Mouse (Mus musculus) hindbrain, embryonic 14.5 days (tissue): ENCODE results near the gene Usmg5. TPM values are rescaled to one million over a fixed set of nuclear protein-coding genes. Genes with fewer than 3 reads are reported as not detected.
A peak's percentile ranks its signal among the peaks of the same experiment; 100 is the strongest.

ENCODE experiments used
- ATAC-seq: fragments of 200-750 bp; cut with Nextera tagmentation; 2 replicates; pipeline ENCODE4 v1.8.0; 2017; ENCODE audit warnings: moderate number of reproducible peaks, mild to moderate bottlenecking, moderate TSS enrichment, moderate library complexity; ENCODE audit not compliant: low FRiP score
- DNase-seq: peaks from one replicate; pipeline ENCODE4 v3.0.0-alpha.2; 2015; ENCODE audit warnings: low spot score
- H3K27ac ChIP-seq: fragments of 300-500 bp; sonication (generic); 2 replicates; pipeline ENCODE4 v1.5.1; 2014; ENCODE audit warnings: mild to moderate bottlenecking, moderate library complexity
- H3K27me3 ChIP-seq: fragments of 300-500 bp; sonication (generic); 2 replicates; pipeline ENCODE4 v1.6.1; 2014; ENCODE audit warnings: mild to moderate bottlenecking, low read length, mixed read lengths; ENCODE audit not compliant: control insufficient read depth, insufficient read depth
- H3K36me3 ChIP-seq: fragments of 300-500 bp; sonication (generic); replicated peaks from 2 replicates; pipeline ENCODE4 v1.6.1; 2014; ENCODE audit not compliant: control insufficient read depth, insufficient read depth
- H3K4me1 ChIP-seq: fragments of 300-500 bp; sonication (generic); replicated peaks from 2 replicates; pipeline ENCODE4 v1.6.1; 2014; ENCODE audit warnings: antibody characterized with exemption, low read length, mixed read lengths; ENCODE audit not compliant: control insufficient read depth, insufficient read depth
- H3K4me2 ChIP-seq: fragments of 300-500 bp; sonication (generic); replicated peaks from 2 replicates; pipeline ENCODE4 v1.6.1; 2014; ENCODE audit warnings: mild to moderate bottlenecking, moderate library complexity
- H3K4me3 ChIP-seq: fragments of 300-500 bp; sonication (generic); replicated peaks from 2 replicates; pipeline ENCODE4 v1.5.1; 2014; ENCODE audit warnings: mild to moderate bottlenecking, low read length
- H3K9ac ChIP-seq: fragments of 300-500 bp; sonication (generic); 2 replicates; pipeline ENCODE4 v1.6.1; 2014
- H3K9me3 ChIP-seq: fragments of 300-500 bp; sonication (generic); 2 replicates; pipeline ENCODE4 v1.6.1; 2016; ENCODE audit warnings: low read length; ENCODE audit not compliant: control insufficient read depth
- WGBS: fragments of 180-500 bp; shearing (Covaris S2); extraction: QIAGEN DNeasy Blood & Tissue Kit; methylation state at CpG from one replicate; pipeline ENCODE4 v1.1.7; 2014; 5-methylcytosine and 5-hydroxymethylcytosine counted together
- polyA plus RNA-seq: library from polyadenylated mRNA; unstranded; fragments of >200 nt; fragmentation: Nextera tagmentation; extraction: Ambion mirVana; gene quantifications from 2 replicates; pipeline ENCODE4 v1.2.1, GENCODE M21; 2014

Gene Usmg5
- polyA plus RNA-seq, 1 experiment from 2014 or later, result 1,749 TPM

GRCm38 (mm10) chr19:47067096-47067882, 23.2 kb downstream of the Usmg5 start, which contains the start of gene Taf5:
Gene Taf5 (plus strand): TSS chr19:47067746.
- no peaks in the 10 kb centered on the region for H3K27me3 ChIP-seq
- H3K4me2 ChIP-seq, result peak within 1 kb of the TSS; percentile 65
- peak; percentile 86 for ATAC-seq
- peak within 1 kb of the TSS; percentile 88 for H3K27ac ChIP-seq
- H3K4me1 ChIP-seq, result peaks cover 10% of the 10 kb centered on the region; the same call in 1 of the 2 replicates
- peak within 1 kb of the TSS; percentile 89 for H3K9ac ChIP-seq
- no peaks in the 10 kb centered on the region for H3K9me3 ChIP-seq
- peaks cover 15% of the 10 kb centered on the region for H3K36me3 ChIP-seq
- 11% methylated on average over 49 of the region's 49 CpGs for WGBS
- peak within 1 kb of the TSS; percentile 96 for H3K4me3 ChIP-seq
- peak; percentile 98 for DNase-seq

GRCm38 (mm10) chr19:47065860-47066259, 24.6 kb downstream of the Usmg5 start:
- Histone ChIP-seq H3K27me3 (no peaks in the 10 kb centered on the region), H3K9ac (no peak overlapping the region), H3K27ac (no peak overlapping the region), H3K4me2 (no peak overlapping the region), H3K4me1 (peaks cover 10% of the 10 kb centered on the region; the same call in 1 of the 2 replicates), H3K9me3 (no peaks in the 10 kb centered on the region), H3K4me3 (no peak overlapping the region), H3K36me3 (peaks cover 2% of the 10 kb centered on the region)
- DNase-seq, result no peak
- 95% methylated on average over 3 of the region's 3 CpGs for WGBS
- ATAC-seq, result no peak

GRCm38 (mm10) chr19:47057684-47058083, 32.8 kb downstream of the Usmg5 start:
- Histone ChIP-seq H3K36me3 (no peaks in the 10 kb centered on the region), H3K9ac (no peak overlapping the region), H3K4me1 (no peaks in the 10 kb centered on the region), H3K27me3 (no peaks in the 10 kb centered on the region), H3K4me2 (no peak overlapping the region), H3K27ac (no peak overlapping the region), H3K4me3 (no peak overlapping the region), H3K9me3 (no peaks in the 10 kb centered on the region)
- no peak for ATAC-seq
- DNase-seq, result no peak
- WGBS, result 72% methylated on average over 1 of the region's 1 CpGs

- no peak overlapping the region for H3K27ac ChIP-seq
- no peaks in the 10 kb centered on the region for H3K9me3 ChIP-seq
- H3K36me3 ChIP-seq, result no peaks in the 10 kb centered on the region
- H3K4me3 ChIP-seq, result no peak overlapping the region
- ATAC-seq (no peak), DNase-seq (no peak)
- no peak overlapping the region for H3K9ac ChIP-seq
- WGBS, result 91% methylated on average over 4 of the region's 4 CpGs
- H3K4me1 ChIP-seq, result peaks cover 11% of the 10 kb centered on the region
- no peak overlapping the region for H3K4me2 ChIP-seq
- no peaks in the 10 kb centered on the region for H3K27me3 ChIP-seq
These were observed 37.0 kb downstream of the Usmg5 start for GRCm38 (mm10) chr19:47053471-47053870.

- DNase-seq (no peak), ATAC-seq (no peak)
- WGBS, result 82% methylated on average over 4 of the region's 4 CpGs
- Histone ChIP-seq H3K27me3 (no peaks in the 10 kb centered on the region), H3K4me1 (peaks cover 11% of the 10 kb centered on the region), H3K4me3 (no peak overlapping the region), H3K9ac (no peak overlapping the region), H3K9me3 (no peaks in the 10 kb centered on the region), H3K4me2 (no peak overlapping the region), H3K27ac (no peak overlapping the region), H3K36me3 (peaks cover 3% of the 10 kb centered on the region; the same call in 1 of the 2 replicates)
These were observed 37.5 kb downstream of the Usmg5 start for GRCm38 (mm10) chr19:47052927-47053326.

- DNase-seq (peak; percentile 85), ATAC-seq (peak; percentile 92)
- Histone ChIP-seq H3K36me3 (peaks cover 26% of the 10 kb centered on the region), H3K9ac (peak within 1 kb of the TSS; percentile 91), H3K4me1 (peaks cover 11% of the 10 kb centered on the region), H3K9me3 (no peaks in the 10 kb centered on the region), H3K27me3 (no peaks in the 10 kb centered on the region), H3K4me2 (peak within 1 kb of the TSS; percentile 57), H3K4me3 (peak within 1 kb of the TSS; percentile 81), H3K27ac (peak within 1 kb of the TSS; percentile 91)
- WGBS, result under 1% methylated on average over 75 of the region's 75 CpGs
These were observed 40.0 kb downstream of the Usmg5 start, which contains the start of gene Pcgf6 for GRCm38 (mm10) chr19:47050271-47051032. Gene Pcgf6 (minus strand): TSS chr19:47050906.

- ATAC-seq, result no peak
- 6% methylated on average over 7 of the region's 7 CpGs for WGBS
- peak overlapping the region; percentile 81 for H3K4me3 ChIP-seq
These were observed 40.6 kb downstream of the Usmg5 start for GRCm38 (mm10) chr19:47049840-47050239.

GRCm38 (mm10) chr19:47049061-47049460, 41.4 kb downstream of the Usmg5 start:
- no peak overlapping the region for H3K4me3 ChIP-seq
- H3K9ac ChIP-seq, result 0 out of 2 replicates have a peak overlapping the region, but pooled peaks have one; percentile 91
- ATAC-seq, result no peak
- peaks cover 11% of the 10 kb centered on the region for H3K4me1 ChIP-seq
- peak overlapping the region; percentile 57 for H3K4me2 ChIP-seq
- H3K9me3 ChIP-seq, result no peaks in the 10 kb centered on the region
- H3K36me3 ChIP-seq, result peaks cover 33% of the 10 kb centered on the region
- H3K27me3 ChIP-seq, result no peaks in the 10 kb centered on the region
- no peak for DNase-seq
- 74% methylated on average over 4 of the region's 4 CpGs for WGBS
- no peak overlapping the region for H3K27ac ChIP-seq

More at GRCm38 (mm10) chr19:47049840-47050239, 40.6 kb downstream of the Usmg5 start:
- Histone ChIP-seq H3K27ac (peak overlapping the region; percentile 91), H3K36me3 (peaks cover 32% of the 10 kb centered on the region), H3K4me2 (peak overlapping the region; percentile 57), H3K27me3 (no peaks in the 10 kb centered on the region), H3K9me3 (no peaks in the 10 kb centered on the region), H3K4me1 (peaks cover 11% of the 10 kb centered on the region), H3K9ac (peak overlapping the region; percentile 91)
- no peak for DNase-seq

GRCm38 (mm10) chr19:47047236-47047833, 43.1 kb downstream of the Usmg5 start:
- no peak for DNase-seq
- Histone ChIP-seq H3K9me3 (no peaks in the 10 kb centered on the region), H3K9ac (no peak overlapping the region), H3K4me2 (no peak overlapping the region), H3K27ac (no peak overlapping the region), H3K4me1 (peaks cover 11% of the 10 kb centered on the region), H3K27me3 (no peaks in the 10 kb centered on the region), H3K36me3 (peaks cover 39% of the 10 kb centered on the region), H3K4me3 (no peak overlapping the region)
- WGBS, result 92% methylated on average over 13 of the region's 13 CpGs
- ATAC-seq, result no peak
